Mouse (Mus musculus): ENCODE measurements around the gene Pdp2. TPM values are rescaled to one million over a fixed set of nuclear protein-coding genes. Genes with fewer than 3 reads are reported as not detected.

The Pdp2 gene
- 3.0 and 3.3 TPM in 2 replicates for polyA plus RNA-seq (2015; fragmentation: Nextera tagmentation; extraction: Ambion mirVana)

DNA sequence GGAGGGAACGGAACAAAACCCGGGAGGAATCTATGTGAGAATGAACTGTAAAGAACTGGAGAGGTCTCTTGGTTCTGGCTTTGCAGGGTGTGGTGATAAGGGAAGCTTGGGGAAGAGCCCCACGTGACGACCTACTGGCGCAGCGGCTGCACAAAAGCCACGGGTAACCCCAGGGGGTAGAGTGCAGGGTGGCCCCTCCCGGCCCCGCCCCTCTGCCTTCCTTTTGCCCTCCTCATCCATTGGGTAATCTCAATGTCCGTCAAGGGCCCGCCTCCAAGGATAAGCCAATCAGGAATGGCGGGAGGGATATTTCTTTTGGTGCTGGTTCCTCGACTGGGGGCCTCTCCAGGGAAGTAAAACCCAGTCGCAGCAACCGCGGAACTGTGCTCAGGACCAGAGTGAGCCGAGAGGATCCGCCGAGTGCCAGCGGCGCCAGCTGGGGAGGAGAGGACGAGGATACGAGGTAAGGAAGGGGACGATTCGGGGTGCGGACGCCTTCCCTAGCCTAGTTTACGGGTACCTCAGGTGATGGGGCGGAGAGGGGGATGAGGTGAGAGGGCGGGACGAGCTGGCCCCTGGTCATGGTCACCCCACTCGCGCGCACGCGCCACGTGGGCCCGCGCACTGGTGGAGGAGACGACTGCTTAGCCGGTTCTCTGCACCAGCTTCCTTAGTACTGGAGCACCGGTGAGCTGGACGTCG, at the start of gene Pdp2:
TSS of gene Pdp2 (plus strand) at position 319 of the 702 bp plus-strand sequence.

GRCm38 (mm10) chr8:104624161-104624560, 32.9 kb downstream of the Pdp2 start, which contains the start of gene Cdh16:
TSS of gene Cdh16 (minus strand) at chr8:104624396.

DNA sequence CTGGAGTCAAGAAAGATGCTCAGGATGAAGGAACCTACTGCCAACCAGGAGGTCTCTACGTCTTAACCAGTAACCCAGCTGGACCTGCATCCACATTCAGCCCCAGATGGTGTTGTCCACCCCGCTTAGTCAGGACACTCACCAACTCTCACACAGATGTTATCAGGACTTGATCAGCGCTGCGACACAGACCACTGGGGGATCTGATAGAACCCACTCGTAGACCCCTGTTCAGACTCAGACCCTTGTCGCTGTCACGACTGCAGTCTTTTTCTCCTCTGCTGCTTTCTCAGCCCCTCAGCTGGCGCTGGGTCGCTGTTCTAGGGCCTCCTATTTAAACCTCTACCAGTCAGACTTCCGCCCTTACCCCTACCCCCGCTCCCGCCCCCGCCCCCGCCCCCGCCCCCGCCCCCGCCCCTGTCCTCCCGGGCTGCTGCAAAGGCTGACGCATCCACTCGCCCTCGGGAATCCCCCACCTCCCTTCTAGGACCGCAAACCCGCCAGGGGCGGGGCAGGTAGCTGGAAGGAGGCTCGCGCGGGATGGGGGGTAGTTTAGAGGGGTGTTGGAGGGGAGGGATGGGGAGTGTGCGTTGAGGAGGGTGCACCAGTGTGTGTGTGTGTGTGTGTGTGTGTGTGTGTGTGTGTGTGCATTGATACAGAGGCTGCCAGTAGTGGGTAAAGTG, 39.9 kb downstream of the Pdp2 start, which contains the start of gene Rrad:
TSS of gene Rrad (minus strand) at position 347 of the 683 bp plus-strand sequence.

GRCm38 (mm10) chr8:104641426-104642323, 50.4 kb downstream of the Pdp2 start, which contains the start of gene Ciao2b:
TSS of gene Ciao2b (minus strand) at chr8:104641965.

Other genes with a start within 250 kb of the Pdp2 start
- gene Cmtm4, start 195.6 kb upstream of the Pdp2 start, polyA plus RNA-seq (2015; fragmentation: Nextera tagmentation; extraction: Ambion mirVana): 0.83 and 1.1 TPM in 2 replicates
- 18.4 and 21.2 TPM in 2 replicates for gene Dync1li2, start 148.4 kb upstream of the Pdp2 start, polyA plus RNA-seq (2015; fragmentation: Nextera tagmentation; extraction: Ambion mirVana)
- gene Terb1, start 81.5 kb upstream of the Pdp2 start, polyA plus RNA-seq (2015; fragmentation: Nextera tagmentation; extraction: Ambion mirVana): 0.05 and 0.06 TPM in 2 replicates
- gene Nae1, start 56.8 kb upstream of the Pdp2 start, polyA plus RNA-seq (2015; fragmentation: Nextera tagmentation; extraction: Ambion mirVana): 40.8 and 41.6 TPM in 2 replicates
- 1.2 and 1.7 TPM in 2 replicates for gene Car7, start 56.8 kb upstream of the Pdp2 start, polyA plus RNA-seq (2015; fragmentation: Nextera tagmentation; extraction: Ambion mirVana)
- not detected in 2 replicates for gene Cdh16, start 32.9 kb downstream of the Pdp2 start, polyA plus RNA-seq (2015; fragmentation: Nextera tagmentation; extraction: Ambion mirVana)
- 1.4 and 1.9 TPM in 2 replicates for gene Rrad, start 39.9 kb downstream of the Pdp2 start, polyA plus RNA-seq (2015; fragmentation: Nextera tagmentation; extraction: Ambion mirVana)
- gene Ciao2b, start 50.5 kb downstream of the Pdp2 start, polyA plus RNA-seq (2015; fragmentation: Nextera tagmentation; extraction: Ambion mirVana): 40.6 TPM in 2 replicates
- gene Ces2a, start 142.6 kb downstream of the Pdp2 start, polyA plus RNA-seq (2015; fragmentation: Nextera tagmentation; extraction: Ambion mirVana): 0.15 TPM in 1 of 2 replicates, not detected in the other
- gene Ces2b, start 240.1 kb downstream of the Pdp2 start, polyA plus RNA-seq (2015; fragmentation: Nextera tagmentation; extraction: Ambion mirVana): not detected in 2 replicates